Mouse (Mus musculus) stomach, postnatal 0 days (tissue): Measurements from ENCODE around the gene Spred3. TPM values are rescaled to one million over a fixed set of nuclear protein-coding genes. Genes with fewer than 3 reads are reported as not detected.
"Not testable (repeated sequence)": the region's sequence is repeated elsewhere in the genome, so short reads cannot be mapped to it uniquely, and the experiment has no call there.

Experiments used
- ATAC-seq: fragments of 200-750 bp; cut with Nextera tagmentation; 2 replicates; pipeline ENCODE4 v1.8.0; 2017; ENCODE audit not compliant: low FRiP score, low TSS enrichment
- DNase-seq: peaks from one replicate; pipeline ENCODE4 v3.0.0-alpha.2; 2016; ENCODE audit warnings: low spot score
- H3K27ac ChIP-seq: fragments of 300-500 bp; sonication (generic); replicated peaks from 2 replicates; pipeline ENCODE4 v1.5.1; 2014; ENCODE audit warnings: mild to moderate bottlenecking, control low read depth
- H3K27me3 ChIP-seq: fragments of 300-500 bp; sonication (generic); 2 replicates; pipeline ENCODE4 v1.6.1; 2014; ENCODE audit warnings: low read length; ENCODE audit not compliant: control insufficient read depth, insufficient read depth
- H3K36me3 ChIP-seq: fragments of 300-500 bp; sonication (generic); 2 replicates; pipeline ENCODE4 v1.6.1; 2014; ENCODE audit warnings: low read length, mixed read lengths; ENCODE audit not compliant: control insufficient read depth, insufficient read depth
- H3K4me1 ChIP-seq: fragments of 300-500 bp; sonication (generic); replicated peaks from 2 replicates; pipeline ENCODE4 v1.6.1; 2014; ENCODE audit warnings: antibody characterized with exemption; ENCODE audit not compliant: control insufficient read depth, insufficient read depth
- H3K4me2 ChIP-seq: fragments of 300-500 bp; sonication (generic); replicated peaks from 2 replicates; pipeline ENCODE4 v1.6.1; 2014; ENCODE audit warnings: low read depth, mild to moderate bottlenecking, control low read depth, moderate library complexity
- H3K4me3 ChIP-seq: fragments of 300-500 bp; sonication (generic); 2 replicates; pipeline ENCODE4 v1.5.1; 2014; ENCODE audit warnings: low read depth, low read length, control low read depth
- H3K9ac ChIP-seq: fragments of 300-500 bp; sonication (generic); 2 replicates; pipeline ENCODE4 v1.6.1; 2014; ENCODE audit warnings: mild to moderate bottlenecking, low read length, control low read depth, mixed read lengths
- H3K9me3 ChIP-seq: fragments of 300-500 bp; sonication (generic); 2 replicates; pipeline ENCODE4 v1.6.1; 2016; ENCODE audit warnings: low read length; ENCODE audit not compliant: control insufficient read depth
- CTCF ChIP-seq: IDR thresholded peaks from 2 replicates; pipeline ENCODE4 v1.5.1; 2016; ENCODE audit warnings: antibody characterized with exemption, low read depth, mild to moderate bottlenecking, moderate library complexity
- EP300 ChIP-seq: optimal IDR thresholded peaks from 2 replicates; pipeline ENCODE3; 2016; ENCODE audit warnings: antibody characterized with exemption
- WGBS: fragments of 180-500 bp; shearing (Covaris S2); extraction: QIAGEN DNeasy Blood & Tissue Kit; methylation state at CpG from one replicate; pipeline ENCODE4 v1.1.7; 2014; 5-methylcytosine and 5-hydroxymethylcytosine counted together
- polyA plus RNA-seq: library from polyadenylated mRNA; unstranded; fragments of >200 nt; fragmentation: Nextera tagmentation; extraction: Ambion mirVana; gene quantifications from 2 replicates; pipeline ENCODE4 v1.2.1, GENCODE M21; 2015

The Spred3 gene
- polyA plus RNA-seq, 1 experiment from 2014 or later, result 0.95 TPM

DNA sequence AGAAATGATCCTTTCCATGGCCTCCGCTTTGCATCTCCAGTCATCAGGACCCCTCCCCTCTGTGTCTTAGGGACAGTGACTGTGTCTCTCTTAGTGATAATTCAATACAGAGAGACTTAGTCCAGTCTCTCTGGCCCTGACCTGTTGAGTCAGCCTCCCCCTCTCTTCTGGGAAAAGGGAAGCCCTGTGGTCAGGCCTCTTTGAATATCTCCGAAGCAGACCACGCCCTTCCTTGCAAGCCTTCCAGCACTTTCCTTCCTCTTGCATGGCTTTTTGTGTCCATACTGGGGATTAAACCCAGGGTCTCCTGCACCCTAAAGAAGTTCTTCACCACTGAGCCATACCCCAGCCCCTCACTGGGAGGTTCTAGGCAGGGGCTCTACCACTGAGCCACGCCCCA lies 26.2 kb downstream of the Spred3 start:
- Histone ChIP-seq H3K36me3 (no peaks in the 10 kb centered on the region), H3K27me3 (no peaks in the 10 kb centered on the region), H3K4me1 (no peaks in the 10 kb centered on the region), H3K9me3 (no peaks in the 10 kb centered on the region), H3K9ac (no peak overlapping the region), H3K27ac (no peak overlapping the region), H3K4me2 (no peak overlapping the region), H3K4me3 (no peak overlapping the region)
- no peak for TF ChIP-seq EP300
- no peak for TF ChIP-seq CTCF
- DNase-seq (no peak), ATAC-seq (no peak)
- 94% methylated on average over 4 of the region's 4 CpGs for WGBS

DNA sequence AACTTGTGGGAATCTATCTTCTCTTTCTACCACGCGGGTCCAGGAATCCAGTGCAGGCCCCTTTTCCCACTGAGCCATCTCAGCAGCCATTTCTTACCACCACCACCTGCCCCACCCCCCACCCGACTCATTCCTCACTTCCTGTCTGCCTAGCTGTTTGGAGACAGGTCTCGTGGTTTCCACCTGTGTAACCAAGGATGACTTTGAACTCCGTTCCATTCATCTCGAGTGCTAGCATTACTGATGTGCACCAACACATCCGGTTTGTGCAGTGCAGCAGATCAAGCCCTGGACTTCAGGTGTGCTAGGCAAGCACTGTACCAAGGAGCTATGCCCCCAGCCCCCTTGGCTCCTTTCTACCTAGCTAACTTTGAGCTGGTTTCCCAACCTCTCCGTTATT lies 28.8 kb downstream of the Spred3 start:
- H3K36me3 ChIP-seq, result no peaks in the 10 kb centered on the region
- TF ChIP-seq CTCF, result no peak
- no peak for TF ChIP-seq EP300
- H3K9me3 ChIP-seq, result no peaks in the 10 kb centered on the region
- no peaks in the 10 kb centered on the region for H3K27me3 ChIP-seq
- H3K4me2 ChIP-seq, result no peak overlapping the region
- H3K4me1 ChIP-seq, result no peaks in the 10 kb centered on the region
- DNase-seq (no peak), ATAC-seq (no peak)
- WGBS, result 68% methylated on average over 8 of the region's 8 CpGs
- no peak overlapping the region for H3K27ac ChIP-seq
- H3K4me3 ChIP-seq, result no peak overlapping the region
- H3K9ac ChIP-seq, result no peak overlapping the region

DNA sequence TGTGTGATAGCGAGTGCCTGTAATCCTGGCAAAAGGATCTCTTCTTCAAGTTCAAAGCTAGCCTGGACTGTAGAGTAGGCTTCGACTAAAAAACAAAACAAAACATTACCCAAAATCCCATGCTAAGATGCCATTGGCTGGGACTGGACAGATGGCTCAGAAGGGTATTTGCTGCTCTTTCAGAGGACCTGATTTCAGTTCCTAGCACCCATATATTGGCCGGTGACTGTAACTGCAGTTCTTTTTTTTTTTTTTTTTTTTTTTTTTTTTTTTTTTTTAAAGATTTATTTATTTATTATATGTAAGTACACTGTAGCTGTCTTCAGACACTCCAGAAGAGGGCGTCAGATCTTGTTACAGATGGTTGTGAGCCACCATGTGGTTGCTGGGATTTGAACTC lies 31.0 kb downstream of the Spred3 start:
- H3K9me3 ChIP-seq, H3K4me1 ChIP-seq, H3K27ac ChIP-seq, H3K27me3 ChIP-seq, ATAC-seq, H3K36me3 ChIP-seq, H3K4me2 ChIP-seq, H3K9ac ChIP-seq, H3K4me3 ChIP-seq, DNase-seq: not testable (repeated sequence)
- WGBS, result 91% methylated on average over 3 of the region's 4 CpGs

DNA sequence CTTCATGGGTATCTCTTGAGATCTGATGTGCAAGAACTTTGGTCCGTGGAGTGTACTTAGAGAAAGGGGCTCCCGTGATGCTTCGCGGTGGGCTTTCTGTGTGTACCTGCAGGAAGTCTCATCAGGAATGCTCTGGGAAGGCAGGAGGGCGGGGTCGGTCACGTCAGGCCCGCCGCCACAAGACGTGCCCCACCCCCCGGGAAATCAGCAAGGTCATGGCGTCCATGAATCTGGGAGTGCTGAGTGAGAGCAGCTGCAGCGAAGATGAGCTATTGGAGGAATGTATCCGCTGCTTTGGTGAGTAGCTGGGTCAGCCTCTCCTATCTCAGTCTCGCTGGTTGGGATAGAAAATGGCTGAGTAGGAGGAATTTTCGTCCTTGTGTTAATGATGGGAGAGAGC lies 32.8 kb downstream of the Spred3 start:
- Histone ChIP-seq H3K4me1 (no peaks in the 10 kb centered on the region), H3K4me3 (no peak overlapping the region), H3K9ac (no peak overlapping the region), H3K27ac (no peak overlapping the region), H3K9me3 (no peaks in the 10 kb centered on the region), H3K27me3 (no peaks in the 10 kb centered on the region), H3K36me3 (no peaks in the 10 kb centered on the region), H3K4me2 (no peak overlapping the region)
- 36% methylated on average over 16 of the region's 16 CpGs for WGBS
- no peak for TF ChIP-seq CTCF
- TF ChIP-seq EP300, result no peak
- ATAC-seq, result no peak
- DNase-seq, result no peak

GRCm38 (mm10) chr7:29134693-29135386 lies 35.4 kb downstream of the Spred3 start, which contains the start of gene Rasgrp4:
Rasgrp4 (plus strand) TSS chr7:29134851.
- no peak for ATAC-seq
- Histone ChIP-seq H3K4me3 (no peak within 1 kb of the TSS), H3K27ac (no peak within 1 kb of the TSS), H3K36me3 (no peaks in the 10 kb centered on the region), H3K9me3 (no peaks in the 10 kb centered on the region), H3K4me1 (no peaks in the 10 kb centered on the region), H3K27me3 (no peaks in the 10 kb centered on the region), H3K4me2 (peak within 1 kb of the TSS; percentile 41), H3K9ac (no peak within 1 kb of the TSS)
- TF ChIP-seq CTCF, result no peak
- WGBS, result 3% methylated on average over 14 of the region's 20 CpGs
- DNase-seq, result no peak

- Histone ChIP-seq H3K36me3 (no peaks in the 10 kb centered on the region), H3K9me3 (no peaks in the 10 kb centered on the region), H3K4me3 (no peak overlapping the region), H3K4me2 (no peak overlapping the region), H3K4me1 (no peaks in the 10 kb centered on the region), H3K27ac (no peak overlapping the region), H3K27me3 (no peaks in the 10 kb centered on the region), H3K9ac (no peak overlapping the region)
- WGBS, result 3% methylated on average over 3 of the region's 4 CpGs
- DNase-seq (no peak), ATAC-seq (no peak)
- TF ChIP-seq CTCF, result no peak
- no peak for TF ChIP-seq EP300
Observed at GRCm38 (mm10) chr7:29134230-29134629, 36.0 kb downstream of the Spred3 start.
